Mouse (Mus musculus) left cerebral cortex, postnatal 4 days (tissue): ENCODE results near the gene Ptprb. TPM values are rescaled to one million over a fixed set of nuclear protein-coding genes. Genes with fewer than 3 reads are reported as not detected.
A peak's percentile ranks its signal among the peaks of the same experiment; 100 is the strongest.

Source experiments
- DNase-seq: peaks from one replicate; pipeline ENCODE4 v3.0.0-alpha.2; 2022
- intact Hi-C: fragments of 180-260 bp; cut with DNase I; formaldehyde crosslinking; loops from one replicate; pipeline ENCODE4 v1.15.1; 2025
- total RNA-seq, 2 experiments: library from RNA; stranded (reverse); gene quantifications; 2 replicates each; pipeline ENCODE4 v1.2.3; 2021

Gene Ptprb
- total RNA-seq, 2 experiments from 2014 or later, result 12.5 to 13.7 TPM

DNA sequence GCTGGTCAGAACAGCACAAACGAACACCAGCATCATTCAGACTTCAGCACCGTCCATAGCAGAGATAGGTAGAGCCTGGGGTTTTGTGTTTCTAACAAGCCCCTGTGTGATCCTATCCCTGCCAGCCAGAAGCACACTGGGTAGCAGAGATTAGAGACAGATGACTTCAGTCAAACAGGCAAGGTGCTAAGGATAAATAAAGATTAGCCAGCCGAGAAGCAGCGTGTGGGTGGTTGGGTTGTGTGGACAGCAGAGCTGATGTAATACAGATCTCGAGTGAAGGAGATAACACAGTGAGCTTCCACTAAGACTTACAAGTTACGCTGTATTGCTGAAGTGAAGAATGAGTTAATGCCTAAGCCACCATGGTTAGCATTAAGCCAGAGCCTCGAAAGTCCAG lies 89.4 kb downstream of the Ptprb start:
- no peak for DNase-seq
- intact Hi-C loops, result no loop called here

DNA sequence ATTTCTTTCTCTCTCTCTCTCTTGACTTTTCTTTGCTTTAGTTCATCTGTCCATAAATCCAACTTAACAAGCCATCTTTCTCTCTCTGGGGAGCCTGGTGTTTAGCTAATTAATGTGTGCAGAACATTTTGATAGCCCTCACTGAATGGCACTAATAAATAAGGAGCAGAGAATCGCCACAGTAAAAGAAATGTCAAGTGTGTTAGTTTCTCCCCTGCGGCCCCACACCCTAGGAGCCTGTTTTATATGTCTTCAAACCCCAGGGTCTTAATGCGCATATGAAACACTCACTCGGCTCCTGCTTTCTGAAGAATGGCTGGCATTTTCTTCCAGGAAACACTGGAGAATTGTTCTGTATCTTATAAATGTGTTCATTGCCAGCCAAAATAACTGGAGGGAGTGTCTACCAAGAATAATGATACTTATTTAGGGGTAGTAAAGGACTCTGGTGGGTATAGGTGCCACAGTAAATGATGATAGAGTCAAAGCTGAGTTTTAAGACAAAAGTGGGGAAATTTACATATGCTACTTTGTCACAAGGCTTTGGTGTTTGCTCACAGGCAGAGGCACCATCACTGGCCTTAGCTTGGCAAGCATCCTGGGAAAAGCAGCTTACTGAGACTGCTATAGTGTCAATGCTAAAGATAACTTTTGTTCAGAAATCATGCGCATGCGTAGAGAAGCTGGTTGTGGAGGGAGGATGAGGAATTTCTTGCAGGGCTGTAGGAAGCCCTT lies 95.8 kb downstream of the Ptprb start:
- no peak for DNase-seq
- intact Hi-C loops, result no loop called here

DNA sequence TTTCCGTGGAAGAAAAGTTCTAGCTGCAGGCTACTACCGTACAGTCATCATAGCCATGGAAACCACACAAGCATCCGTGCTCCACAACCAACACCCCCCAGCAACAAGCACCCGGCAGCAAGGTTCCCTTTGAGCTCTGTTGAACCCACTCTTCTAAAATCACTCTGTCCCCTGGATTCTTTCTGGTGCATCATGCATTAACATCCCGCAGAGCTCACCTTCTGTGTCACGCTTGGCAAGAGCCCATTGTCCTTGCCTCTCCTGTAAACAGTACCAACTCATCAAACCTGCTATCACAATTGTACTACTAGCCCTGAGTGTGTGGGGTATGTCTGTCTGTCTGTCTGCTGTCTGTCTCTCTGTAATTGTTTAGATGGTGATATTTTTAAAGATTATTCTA lies 98.8 kb downstream of the Ptprb start:
- intact Hi-C loops, result no loop called here
- DNase-seq, result no peak

DNA sequence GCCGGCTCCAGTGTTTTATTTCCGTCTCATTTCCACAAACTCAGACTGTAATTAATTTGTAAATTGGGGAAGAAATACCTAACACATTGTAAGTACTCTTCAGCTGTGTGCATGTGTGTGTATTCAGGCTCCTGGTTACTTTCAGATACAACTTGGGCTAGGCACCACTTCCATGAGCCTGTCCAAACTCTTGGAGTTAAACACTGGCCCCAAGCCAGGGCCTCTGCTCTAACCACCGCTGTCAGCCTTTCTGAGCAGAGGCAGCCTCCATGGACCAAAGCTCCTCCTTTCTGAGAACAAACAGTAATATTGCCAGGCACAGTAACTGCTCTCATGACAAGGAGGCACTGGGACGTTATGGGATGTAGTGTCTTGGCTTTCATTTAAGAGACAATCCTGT lies 101.5 kb downstream of the Ptprb start:
- DNase-seq, result no peak
- intact Hi-C loops, result no loop called here

DNA sequence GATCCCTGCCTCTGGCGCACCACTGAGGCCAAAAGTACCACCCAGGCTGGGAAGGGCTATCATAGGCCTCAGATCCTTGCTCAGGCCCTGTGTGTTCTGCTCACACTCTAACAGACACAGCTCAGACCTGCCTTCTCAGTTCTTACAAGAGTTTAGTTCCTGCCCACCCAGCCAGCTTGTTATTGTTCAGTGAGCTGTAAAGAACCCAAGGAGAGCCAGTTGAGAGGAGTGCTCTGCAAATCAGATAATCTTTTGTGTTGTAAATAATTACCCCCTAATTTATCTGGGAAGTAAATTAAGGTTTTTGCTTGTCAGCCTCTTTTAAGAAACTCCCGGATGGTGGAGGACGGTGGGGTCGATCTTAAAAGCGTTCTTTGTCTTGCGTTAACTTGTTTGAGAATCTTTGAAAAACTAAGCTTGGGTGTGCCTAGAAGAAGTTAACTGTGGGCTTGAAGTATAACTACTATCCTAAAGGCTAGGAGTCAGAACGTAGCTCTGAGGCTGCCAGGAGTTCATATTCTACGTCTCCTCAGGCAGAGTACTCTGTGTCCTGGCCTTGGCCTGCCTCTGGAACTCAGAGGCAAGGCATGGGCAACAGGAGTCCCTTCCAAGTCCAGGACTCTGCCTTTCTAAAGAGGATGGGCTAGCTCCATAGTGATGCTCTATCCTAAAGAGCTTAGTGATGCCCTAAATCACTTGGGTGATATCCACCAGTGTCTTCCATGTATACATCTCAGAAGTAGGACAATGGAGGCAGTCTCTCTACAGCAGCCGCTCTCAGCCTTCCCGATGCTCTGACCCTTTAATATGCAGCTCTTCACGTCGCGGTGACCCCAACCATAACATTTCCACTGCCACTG lies 107.7 kb downstream of the Ptprb start:
- intact Hi-C loops, result no loop called here
- no peak for DNase-seq

DNA sequence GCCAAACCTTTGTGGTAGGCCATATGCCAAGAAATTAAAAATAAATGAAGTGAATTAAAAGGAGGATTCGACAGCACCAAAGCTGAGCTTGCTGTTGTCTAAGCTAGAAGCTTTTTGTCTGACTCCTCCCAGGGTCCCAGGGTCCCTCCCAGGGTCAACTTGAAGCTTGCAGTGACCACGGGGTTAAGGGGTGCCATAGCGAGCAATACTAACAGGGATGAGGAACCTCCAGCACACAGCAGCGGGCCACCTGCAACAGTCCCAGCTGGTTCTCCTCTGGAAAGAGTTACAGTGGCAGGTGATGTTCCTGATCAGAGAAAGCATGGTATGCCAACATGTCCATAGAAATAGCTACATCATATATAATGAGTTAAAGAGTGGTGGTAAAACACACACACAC lies 109.1 kb downstream of the Ptprb start:
- intact Hi-C loops, result no loop called here
- no peak for DNase-seq

DNA sequence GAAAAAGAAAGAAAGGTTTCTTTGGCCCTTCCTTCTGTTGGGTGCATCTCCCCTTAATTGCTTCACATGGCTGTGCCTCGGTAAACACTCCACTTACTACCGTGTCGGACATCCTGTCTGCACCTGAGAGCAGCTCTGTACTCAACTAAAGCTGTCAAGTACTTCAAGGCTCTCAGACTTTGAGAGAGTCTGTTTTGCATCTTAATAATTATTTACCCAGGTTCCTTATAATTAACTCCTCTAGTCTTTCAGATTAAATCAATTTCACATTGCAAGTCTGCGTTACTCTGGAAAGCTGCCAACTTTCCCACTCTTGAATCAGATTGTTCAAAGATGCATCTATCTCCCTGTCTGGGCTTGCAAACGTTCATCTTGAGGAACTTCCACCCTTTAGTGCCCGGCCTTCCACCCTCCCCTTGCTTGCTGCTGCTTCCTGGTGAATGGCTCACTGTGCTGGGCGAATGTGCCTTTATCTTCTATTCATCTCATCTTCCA lies 111.1 kb downstream of the Ptprb start:
- intact Hi-C loops, result no loop called here
- no peak for DNase-seq

DNA sequence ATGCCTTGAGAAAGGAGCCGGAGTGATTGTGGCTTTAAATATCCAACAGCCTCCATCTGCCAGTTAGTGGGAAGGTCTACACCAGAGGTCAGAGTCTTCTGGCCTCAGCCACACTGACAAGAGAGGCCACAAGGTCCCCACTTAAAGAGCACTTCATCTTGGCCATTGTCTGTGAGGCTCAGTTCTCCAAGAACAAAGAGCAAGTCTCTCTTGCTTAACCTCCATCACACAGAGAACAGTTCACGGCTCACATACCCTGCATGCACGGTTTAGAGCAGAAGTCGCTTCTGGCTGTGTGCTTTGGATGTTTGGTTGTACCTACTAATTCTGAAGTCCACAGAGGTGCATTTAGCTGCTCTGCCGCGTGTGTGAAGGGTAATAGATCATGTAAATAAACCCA lies 113.5 kb downstream of the Ptprb start:
- intact Hi-C loops, result no loop called here

DNA sequence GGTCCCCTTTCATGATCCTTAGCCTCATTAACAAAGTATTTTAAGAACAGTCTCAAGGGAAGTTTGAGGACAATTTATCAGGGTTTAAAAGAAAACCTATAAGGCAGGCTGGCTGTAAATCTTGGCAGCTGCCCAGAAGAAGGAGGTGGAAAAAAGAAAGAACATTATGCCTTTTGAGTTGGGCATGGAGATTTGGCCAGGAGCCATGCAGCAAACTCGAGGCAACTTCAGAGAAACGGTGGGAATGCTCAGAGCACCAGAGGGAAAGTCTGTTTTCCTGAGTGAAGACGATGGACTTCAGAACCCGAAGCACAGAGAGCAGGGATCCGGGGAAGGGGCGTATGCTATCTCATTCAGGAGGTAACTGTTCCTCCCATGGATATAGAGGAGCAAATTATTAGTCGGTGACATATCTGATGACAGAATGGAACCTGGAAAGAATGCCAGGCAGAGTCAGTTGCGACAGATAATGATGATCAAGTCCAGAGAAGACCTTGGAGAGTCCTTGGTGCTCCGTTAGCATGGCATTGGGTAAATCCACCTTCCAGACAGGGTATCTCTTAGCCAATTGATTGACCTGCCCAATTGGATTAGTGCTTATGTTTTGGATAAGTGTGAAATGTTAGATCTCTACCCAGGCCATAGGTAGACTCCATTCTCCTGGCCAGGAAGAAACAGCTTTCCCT lies 118.6 kb downstream of the Ptprb start:
- peak; percentile 19 for DNase-seq
- intact Hi-C loops, result no loop called here

More for the DNA sequence above, 113.5 kb downstream of the Ptprb start:
- DNase-seq, result no peak

DNA sequence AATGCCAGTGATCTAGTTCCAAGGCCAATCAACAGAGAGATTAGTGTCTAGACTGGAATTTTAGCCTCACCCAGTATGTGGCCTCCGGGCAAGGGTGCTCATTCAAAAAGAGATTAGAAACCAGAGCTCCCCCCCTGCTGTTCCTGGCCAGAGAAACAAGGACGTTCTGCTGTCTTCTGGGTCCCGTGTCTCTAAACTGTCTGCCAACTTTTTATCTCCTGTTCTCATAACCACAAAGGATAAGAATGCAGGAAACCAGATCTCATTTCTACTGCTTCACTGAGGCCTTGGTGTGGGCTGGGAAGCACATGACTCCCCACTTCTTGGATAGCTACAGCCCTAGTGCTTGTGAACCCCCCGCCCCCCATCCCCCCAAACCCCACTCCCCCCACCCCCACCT lies 119.3 kb downstream of the Ptprb start:
- intact Hi-C loops, result no loop called here
- DNase-seq, result no peak

DNA sequence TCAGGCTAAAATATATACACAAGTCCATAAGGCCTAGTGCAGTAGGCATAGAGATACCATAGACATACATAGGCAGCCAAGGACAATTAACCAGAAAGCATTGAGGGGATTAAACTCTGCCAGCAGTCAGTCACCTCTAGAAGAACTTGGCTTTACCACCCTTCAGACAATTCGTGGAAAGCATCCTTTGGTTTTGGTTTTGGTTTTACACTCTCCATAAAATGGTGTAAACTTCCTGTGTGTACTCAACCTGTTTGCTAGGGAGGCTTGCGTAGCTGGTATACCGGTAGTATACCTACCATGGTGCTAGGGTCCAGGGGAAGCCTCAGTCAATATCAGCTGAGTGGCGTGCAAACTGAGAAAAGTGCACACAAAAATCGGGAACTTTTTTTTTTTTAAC lies 121.0 kb downstream of the Ptprb start:
- intact Hi-C loops, result no loop called here
- DNase-seq, result no peak

DNA sequence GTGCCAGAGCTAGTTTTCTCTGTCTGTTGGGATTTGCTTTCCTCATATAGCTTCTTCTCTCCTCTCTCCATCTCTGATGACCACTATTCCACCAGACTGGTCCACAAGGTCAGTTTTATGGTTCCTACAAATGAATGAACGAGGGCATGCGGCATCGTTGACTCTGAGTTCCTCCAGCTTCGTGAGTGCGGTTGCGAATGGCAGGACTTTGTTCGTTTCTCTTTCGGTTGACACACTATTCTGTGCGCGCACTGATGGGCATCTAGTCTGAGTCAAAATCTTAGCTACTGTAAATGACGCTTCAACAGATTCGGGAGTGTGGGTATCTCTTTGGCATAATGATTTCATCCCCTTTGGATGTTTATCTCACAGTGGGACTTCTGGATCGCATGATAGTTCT lies 121.6 kb downstream of the Ptprb start:
- intact Hi-C loops, result no loop called here
- no peak for DNase-seq

DNA sequence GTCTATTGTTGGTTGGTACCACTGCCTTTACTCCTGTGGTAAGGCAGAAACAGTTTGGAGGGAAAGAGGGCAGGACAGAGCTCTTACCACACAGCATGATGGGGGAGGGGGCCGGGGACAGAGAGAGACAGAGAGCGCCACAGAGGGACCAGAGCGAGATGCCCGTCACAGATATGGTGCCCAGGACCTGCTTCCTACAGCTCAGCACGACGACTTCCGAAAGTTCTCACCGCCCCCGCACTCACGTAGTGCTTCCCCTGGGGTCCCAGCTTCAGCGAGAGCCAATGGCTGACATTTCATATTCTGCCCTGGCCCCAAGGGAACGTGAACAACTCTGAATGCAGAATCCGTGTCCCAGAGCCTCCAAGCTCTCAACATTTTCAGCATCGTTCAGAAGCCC lies 122.2 kb downstream of the Ptprb start:
- intact Hi-C loops, result no loop called here
- DNase-seq, result no peak

DNA sequence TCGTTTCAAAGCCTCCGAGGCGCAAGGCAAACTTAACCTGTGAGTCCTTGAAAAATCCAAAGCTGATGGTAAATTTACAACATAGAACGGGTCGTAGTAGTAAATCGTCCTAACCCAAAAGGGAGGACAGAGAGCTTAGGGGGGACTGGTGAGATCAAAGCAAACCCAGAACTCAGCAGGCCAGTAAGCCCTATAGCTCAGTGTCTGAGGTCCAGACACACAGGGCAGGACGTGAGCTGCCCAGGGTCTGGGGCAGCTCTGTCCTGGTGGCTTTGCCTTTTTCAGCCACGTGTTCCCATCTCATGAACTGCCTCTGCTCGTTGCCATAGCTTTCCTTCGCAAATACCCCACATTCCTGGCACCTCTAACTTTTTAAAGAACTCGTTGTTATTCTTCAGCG lies 122.7 kb downstream of the Ptprb start:
- intact Hi-C loops, result no loop called here
- no peak for DNase-seq

DNA sequence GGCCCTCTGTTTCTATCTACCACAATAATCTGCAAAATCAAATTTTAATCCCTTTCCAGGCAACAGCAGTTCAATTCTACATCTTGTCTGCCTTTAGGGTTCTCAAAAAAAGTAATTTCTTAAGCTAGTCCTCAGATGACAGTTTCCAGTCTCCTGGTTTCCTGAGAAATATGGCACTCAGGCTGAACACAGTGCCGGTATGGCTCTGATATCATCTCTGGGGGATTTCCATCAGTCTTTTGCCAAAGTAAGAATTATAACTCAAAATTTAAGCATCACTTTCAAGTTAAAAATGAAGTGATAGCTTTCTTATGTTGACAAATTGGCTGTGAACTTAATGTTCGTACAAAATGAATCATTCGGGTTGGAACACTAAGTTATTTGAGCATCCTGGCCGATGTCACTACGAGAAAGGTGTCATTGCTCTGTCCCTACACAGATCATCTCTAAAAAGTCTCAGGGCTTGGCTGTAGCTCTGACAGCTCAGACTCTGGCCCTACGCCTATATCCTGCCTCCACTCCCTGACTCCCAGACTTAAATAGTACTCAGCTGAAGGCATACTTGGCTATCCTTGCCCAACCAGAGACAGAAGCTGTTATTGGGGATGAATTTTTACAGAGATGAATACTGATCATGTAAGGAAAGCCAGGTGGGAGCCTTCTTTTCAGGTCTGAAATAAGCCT lies 127.6 kb downstream of the Ptprb start:
- DNase-seq, result no peak
- intact Hi-C loops, result no loop called here

DNA sequence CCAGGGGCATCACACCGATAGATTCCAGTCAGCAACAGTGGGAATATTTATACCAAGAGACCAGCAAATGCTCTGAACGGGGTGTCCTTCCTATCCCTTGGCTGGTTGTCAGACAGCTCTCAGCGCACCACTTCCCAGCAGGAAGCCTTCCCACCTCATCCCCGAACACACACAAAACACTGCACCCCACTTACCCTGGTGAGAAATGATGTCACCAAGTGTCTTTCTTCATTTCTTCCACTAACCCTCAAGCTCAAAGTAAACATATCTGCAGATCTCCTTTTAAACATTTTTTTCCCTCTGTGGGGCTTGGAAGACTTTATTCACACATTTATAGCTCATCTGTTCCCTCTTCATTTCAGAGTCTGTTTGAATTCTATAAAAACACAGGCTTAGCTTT lies 128.4 kb downstream of the Ptprb start:
- no peak for DNase-seq

DNA sequence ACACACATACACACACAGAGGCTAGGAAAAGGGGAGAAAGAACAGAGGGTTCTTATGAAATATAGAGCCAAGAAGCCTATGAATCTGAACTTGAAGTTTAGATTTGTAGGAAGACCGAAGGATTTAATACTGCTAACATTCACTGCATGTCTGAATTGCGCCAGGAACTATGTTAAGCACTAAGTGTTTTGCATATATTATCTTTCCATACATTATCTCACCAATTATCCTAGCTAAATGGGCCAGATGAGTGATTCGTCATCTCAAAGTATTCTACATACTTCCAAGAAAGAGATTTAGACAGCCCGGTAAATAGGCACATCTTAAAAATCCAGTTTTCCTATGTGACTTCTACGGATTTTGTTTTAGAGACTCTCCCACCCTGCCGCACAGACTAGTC lies 129.7 kb downstream of the Ptprb start:
- DNase-seq, result no peak
- intact Hi-C loops, result loop anchor here (5.0 kb wide), 1 partner anchor 67 kb away; the partner anchor contains the start of gene Kcnmb4

More for the DNA sequence above, 128.4 kb downstream of the Ptprb start:
- intact Hi-C loops, result no loop called here

DNA sequence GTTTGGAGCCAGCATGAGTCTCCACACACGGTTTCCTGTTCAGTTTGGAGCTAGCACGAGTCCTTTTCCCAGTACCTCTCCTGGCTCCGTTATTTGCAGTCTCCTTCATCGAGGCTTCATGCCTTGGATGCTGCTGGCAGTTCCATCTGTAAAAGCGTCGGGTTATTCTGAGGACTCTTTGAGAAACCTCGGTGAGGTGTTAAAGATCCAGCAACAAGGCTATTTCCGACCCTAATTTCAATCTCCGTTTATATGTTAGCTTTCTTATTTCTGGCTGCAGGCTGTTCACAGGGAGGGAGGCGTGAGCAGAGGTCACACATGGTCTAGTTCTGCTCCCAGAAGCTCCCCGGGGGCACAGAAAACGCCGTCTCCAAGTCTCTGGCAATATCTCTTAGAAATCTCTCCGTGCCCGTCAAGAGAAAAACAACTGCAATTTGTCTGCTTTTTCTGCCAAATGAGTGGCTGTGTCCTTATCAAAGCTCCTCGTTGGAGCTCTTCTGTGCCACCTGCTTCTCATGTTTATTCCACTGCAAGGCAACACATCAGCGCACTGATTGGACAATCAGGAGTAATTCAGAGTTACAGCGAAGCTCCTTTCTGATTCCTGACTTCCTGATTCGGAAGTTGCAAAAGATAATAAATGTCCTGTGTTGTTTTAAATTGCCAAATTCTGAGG lies 132.5 kb downstream of the Ptprb start:
- intact Hi-C loops, result loop anchor here (5.0 kb wide), 1 partner anchor 64 kb away; the partner anchor contains the start of gene Kcnmb4
- no peak for DNase-seq

DNA sequence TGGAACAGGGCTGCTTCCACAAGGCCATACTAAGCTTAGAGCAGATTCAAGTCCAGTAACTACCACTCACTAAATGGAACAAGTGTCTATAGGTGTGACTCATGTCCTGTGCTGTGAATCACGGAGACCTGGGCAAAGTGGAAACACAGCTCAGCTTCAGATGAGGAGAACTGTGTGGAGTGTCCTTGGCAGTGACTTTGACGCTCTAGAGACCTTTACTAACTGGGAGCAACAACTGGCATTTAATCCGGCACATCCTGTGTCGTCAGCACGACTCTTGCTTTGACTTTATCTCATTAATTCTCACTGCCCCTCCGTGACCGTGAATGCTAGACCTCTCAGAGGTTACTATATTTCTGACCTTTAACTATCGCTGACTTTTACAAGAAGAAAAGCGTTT lies 135.5 kb downstream of the Ptprb start:
- no peak for DNase-seq
- intact Hi-C loops, result no loop called here

DNA sequence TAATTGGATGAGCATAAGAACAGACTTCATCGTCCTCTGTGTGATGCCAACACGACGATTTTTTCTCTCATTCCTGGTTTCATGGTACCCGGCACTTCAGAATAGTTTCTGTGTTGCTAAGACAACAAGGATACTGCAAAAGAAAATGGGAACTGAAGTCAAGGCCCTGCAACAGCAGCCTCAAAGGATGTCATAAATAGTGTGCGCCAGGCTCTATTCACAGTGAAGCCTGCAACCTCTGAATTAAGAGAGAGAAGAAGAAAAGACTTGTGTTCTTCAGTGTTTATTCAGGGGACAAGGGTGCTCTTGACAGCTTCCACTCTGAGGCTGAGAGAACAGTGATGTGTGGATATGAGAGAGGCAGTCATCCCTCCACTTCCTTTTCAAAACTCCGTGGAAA lies 140.8 kb downstream of the Ptprb start:
- no peak for DNase-seq
- intact Hi-C loops, result no loop called here
